Mouse (Mus musculus) activated CD4-positive, CD25-positive, alpha-beta regulatory T cell (primary cell): Measurements from ENCODE around the gene Gm8113. TPM values are rescaled to one million over a fixed set of nuclear protein-coding genes. Genes with fewer than 3 reads are reported as not detected.

ENCODE experiments used
- polyA plus RNA-seq, 2 experiments: library from polyadenylated mRNA; unstranded; fragments of 100-300 nt; shearing (Covaris generic); gene quantifications; one replicate each; pipeline ENCODE4 v1.2.1; 2017

Gm8113 gene
- polyA plus RNA-seq = under 1 TPM; 0.08 to 0.58 TPM

DNA sequence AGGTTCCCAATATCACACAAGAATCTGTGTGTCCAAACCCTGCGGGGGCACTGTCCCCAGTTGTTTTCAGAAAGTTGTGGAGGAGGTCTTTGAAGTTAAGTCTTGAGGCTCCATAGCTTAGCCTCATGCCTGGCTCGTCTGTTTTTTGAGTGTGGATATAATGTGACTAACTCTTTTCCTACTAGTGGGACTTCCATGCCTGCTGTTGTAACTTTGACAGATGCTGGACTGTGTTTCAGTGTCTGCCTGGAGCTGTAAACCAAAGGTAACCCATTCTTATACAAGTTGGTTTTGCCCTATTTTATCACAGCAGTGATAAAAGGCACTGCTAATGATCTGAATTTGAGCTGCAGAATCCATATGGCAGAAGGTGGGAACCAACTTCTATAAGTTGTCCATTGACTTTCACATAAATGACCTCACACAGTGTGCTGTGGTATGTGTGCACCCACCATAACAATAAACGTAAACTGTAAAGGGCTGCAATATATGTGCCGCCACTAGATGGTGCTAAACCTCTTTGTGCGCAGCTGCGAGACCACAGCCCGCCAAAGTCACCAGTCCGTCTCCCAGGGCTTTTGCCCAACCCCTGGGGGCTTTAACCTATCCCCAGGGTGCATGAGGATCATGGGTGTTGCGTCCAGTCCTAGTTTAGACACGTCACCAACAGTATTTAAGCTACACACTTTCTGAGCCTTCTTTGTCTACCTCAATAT is at the start of gene Gm8113:
Gene Gm8113 (plus strand): TSS at position 703 of the 716 bp plus-strand sequence.

DNA sequence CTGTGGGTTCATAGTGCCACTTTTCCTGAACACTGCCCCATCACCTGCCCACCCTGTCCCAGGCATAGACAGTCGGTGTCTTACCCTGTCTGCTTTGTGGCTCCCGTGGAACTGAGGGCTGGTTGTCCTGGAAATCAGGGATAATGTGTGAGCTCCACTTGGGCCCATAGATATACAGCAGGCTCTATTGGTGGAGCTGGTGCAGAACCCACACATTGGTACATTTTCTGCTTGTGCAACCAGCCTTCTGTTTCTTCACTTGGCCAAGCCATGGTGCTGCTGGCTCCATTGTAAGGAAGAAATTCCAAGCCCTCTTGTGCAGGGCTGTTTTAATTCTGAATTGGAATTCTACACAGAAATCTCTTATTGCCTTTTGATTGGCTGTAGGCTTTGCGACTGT is 49.8 kb upstream of the Gm8113 start, which contains the start of gene Ear1:
Gene Ear1 (minus strand): TSS at position 101 of the 400 bp plus-strand sequence.

DNA sequence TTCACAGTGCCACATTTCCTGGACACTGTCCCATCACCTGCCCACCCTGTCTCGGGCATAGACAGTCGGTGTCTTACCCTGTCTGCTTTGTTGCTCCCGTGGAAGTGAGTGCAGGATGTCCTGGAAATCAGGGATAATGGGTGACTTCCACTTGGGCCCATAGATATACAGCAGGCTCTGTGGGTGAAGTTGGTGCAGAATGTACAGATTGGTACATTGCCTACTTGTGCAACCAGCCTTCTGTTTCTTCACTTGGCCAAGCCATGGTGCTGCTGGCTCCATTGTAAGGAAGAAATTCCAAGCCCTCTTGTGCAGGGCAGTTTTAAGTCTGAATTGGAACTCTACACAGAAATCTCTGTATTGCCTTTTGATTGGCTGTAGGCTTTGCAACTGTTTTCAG is 1.7 kb upstream of the Gm8113 start, which contains the start of gene Ear10:
Gene Ear10 (minus strand): TSS at position 101 of the 400 bp plus-strand sequence.

DNA sequence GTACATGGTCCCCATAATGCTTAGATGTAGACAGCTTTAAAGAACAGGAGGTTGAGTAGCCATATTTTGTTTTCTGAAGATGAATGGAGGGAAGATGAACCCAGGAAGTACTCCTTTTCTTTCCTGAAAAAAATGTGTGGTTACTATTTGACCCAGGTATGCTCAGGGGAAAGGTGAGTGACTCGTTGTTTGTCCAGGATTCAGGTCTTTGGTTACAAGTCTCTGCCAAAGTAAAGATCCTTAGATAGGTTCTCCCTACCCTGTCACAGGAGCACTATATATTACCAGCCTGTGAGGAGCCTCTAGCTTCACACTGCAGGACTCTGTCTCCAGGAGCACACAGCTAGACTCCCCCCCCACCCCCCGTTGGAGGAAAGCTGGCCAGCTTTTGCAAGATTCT is 31.6 kb downstream of the Gm8113 start, which contains the start of gene Ang5:
Gene Ang5 (plus strand): TSS at position 301 of the 400 bp plus-strand sequence.

Other genes starting within 250 kb of the Gm8113 start
- not detected for gene Gm8165, start 248.2 kb upstream of the Gm8113 start, polyA plus RNA-seq
- under 1 TPM; 0.63 to 0.66 TPM for gene Gm7324, start 227.6 kb upstream of the Gm8113 start, polyA plus RNA-seq
- gene Gm16506, start 197.9 kb upstream of the Gm8113 start, polyA plus RNA-seq = not detected
- gene Gm6526, start 177.5 kb upstream of the Gm8113 start, polyA plus RNA-seq = under 1 TPM in 1 of 2 experiments, not detected in 1; 0.16 TPM
- not detected for gene Gm8180, start 140.6 kb upstream of the Gm8113 start, polyA plus RNA-seq
- gene Ear1, start 49.9 kb upstream of the Gm8113 start, polyA plus RNA-seq = 1 to 10 TPM in 1 of 2 experiments, under 1 TPM in 1; 0.27 to 3.4 TPM
- gene Ear10, start 1.8 kb upstream of the Gm8113 start, polyA plus RNA-seq = not detected
- not detected for gene Ang5, start 31.7 kb downstream of the Gm8113 start, polyA plus RNA-seq
- not detected for gene Ang6, start 76.9 kb downstream of the Gm8113 start, polyA plus RNA-seq
- 10 to 100 TPM in 1 of 2 experiments, 1 to 10 TPM in 1; 1.6 to 19.2 TPM for gene Ear2, start 177.3 kb downstream of the Gm8113 start, polyA plus RNA-seq
- not detected for gene Gm3327, start 198.5 kb downstream of the Gm8113 start, polyA plus RNA-seq